Comparison of ENCODE assay signal across 8 mouse cellular contexts in the genomic region with DNA sequence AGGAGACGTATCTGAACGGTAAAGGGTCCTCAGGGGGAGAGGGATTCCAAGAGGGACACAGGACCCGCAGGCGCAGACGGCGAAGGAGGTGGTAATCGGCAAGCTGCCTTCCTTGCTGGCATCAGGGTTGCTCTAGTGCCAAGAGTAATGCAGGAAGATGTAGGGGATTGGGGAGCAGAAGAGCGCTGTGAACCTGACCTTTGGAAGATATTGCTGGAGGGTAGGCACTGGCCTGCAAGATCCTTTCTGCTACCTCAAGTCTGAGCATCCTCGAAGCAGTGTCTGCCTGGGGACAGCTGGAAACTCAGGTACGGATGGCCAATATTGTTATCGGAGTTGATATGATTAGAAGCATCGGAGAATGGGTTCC. TPM values are rescaled to one million over a fixed set of nuclear protein-coding genes. Genes with fewer than 3 reads are reported as not detected.
DNase-seq lines count a peak whose midpoint lies in the region; ATAC-seq lines count a peak whose summit lies in the region.

No protein-coding gene starts in this region.

- intact Hi-C loops in left cerebral cortex, postnatal 4 days (cut with DNase I), result no loop called here

- H3K9ac ChIP-seq in lung, embryonic 15.5 days, result peak overlapping the region; percentile 93
- H3K9ac ChIP-seq in hindbrain, embryonic 15.5 days, result peak overlapping the region; percentile 93
- H3K9ac ChIP-seq in midbrain, embryonic 16.5 days (ENCODE audit: low read depth, low read length), result peak overlapping the region; percentile 90

- H3K27me3 ChIP-seq in lung, embryonic 15.5 days, result no peaks in the 10 kb centered on the region
- H3K27me3 ChIP-seq in hindbrain, embryonic 15.5 days, result no peaks in the 10 kb centered on the region
- H3K27me3 ChIP-seq in midbrain, embryonic 16.5 days (ENCODE audit: control insufficient read depth, insufficient read depth, low read depth, low read length), result no peaks in the 10 kb centered on the region

- no peak for ATAC-seq in lung, embryonic 15.5 days (ENCODE audit: borderline replicate concordance, extremely low read depth, low FRiP score, low TSS enrichment)
- peak; percentile 1; the same call in 1 of the 2 replicates for ATAC-seq in hindbrain, embryonic 15.5 days (ENCODE audit: low FRiP score, low read depth)
- ATAC-seq in midbrain, embryonic 16.5 days, result peak; percentile 16; the same call in 1 of the 2 replicates
- no peak for ATAC-seq in granulocyte monocyte progenitor cell, adult 5-6 weeks (replicated peaks; ENCODE audit: poor library complexity, severe bottlenecking)

- WGBS in lung, embryonic 15.5 days, result 9% methylated on average over 12 of the region's 12 CpGs
- 15% methylated on average over 12 of the region's 12 CpGs for WGBS in hindbrain, embryonic 15.5 days
- WGBS in midbrain, embryonic 16.5 days, result 14% methylated on average over 12 of the region's 12 CpGs

- H3K4me3 ChIP-seq in lung, embryonic 15.5 days, result peak overlapping the region; percentile 89
- H3K4me3 ChIP-seq in hindbrain, embryonic 15.5 days, result peak overlapping the region; percentile 92
- H3K4me3 ChIP-seq in midbrain, embryonic 16.5 days (ENCODE audit: low read depth, low read length), result peak overlapping the region; percentile 95

- no peaks in the 10 kb centered on the region for H3K36me3 ChIP-seq in lung, embryonic 15.5 days
- H3K36me3 ChIP-seq in hindbrain, embryonic 15.5 days, result no peaks in the 10 kb centered on the region
- H3K36me3 ChIP-seq in midbrain, embryonic 16.5 days (ENCODE audit: control insufficient read depth, insufficient read depth, low read length), result no peaks in the 10 kb centered on the region

- peaks cover 41% of the 10 kb centered on the region for H3K4me1 ChIP-seq in lung, embryonic 15.5 days
- peaks cover 32% of the 10 kb centered on the region for H3K4me1 ChIP-seq in hindbrain, embryonic 15.5 days (replicated peaks)
- H3K4me1 ChIP-seq in midbrain, embryonic 16.5 days (ENCODE audit: control insufficient read depth, insufficient read depth, low read length), result peaks cover 18% of the 10 kb centered on the region

- peak overlapping the region; percentile 83; the same call in 1 of the 2 replicates for H3K27ac ChIP-seq in lung, embryonic 15.5 days
- peak overlapping the region; percentile 90 for H3K27ac ChIP-seq in hindbrain, embryonic 15.5 days (replicated peaks)
- peak overlapping the region; percentile 85 for H3K27ac ChIP-seq in midbrain, embryonic 16.5 days (ENCODE audit: low read length)

- no peaks in the 10 kb centered on the region for H3K9me3 ChIP-seq in lung, embryonic 15.5 days
- no peaks in the 10 kb centered on the region for H3K9me3 ChIP-seq in hindbrain, embryonic 15.5 days
- H3K9me3 ChIP-seq in midbrain, embryonic 16.5 days (replicated peaks; ENCODE audit: control insufficient read depth, low read length, poor library complexity, severe bottlenecking), result no peaks in the 10 kb centered on the region

- DNase-seq in lung, postnatal 10 days, result no peak
- peak; percentile 48 to 51 for DNase-seq in cerebellum, postnatal 25 days
- no peak for DNase-seq in left cerebral cortex, adult 8-10 months (ENCODE audit: low spot score in 2 of 2)
- DNase-seq in left cerebral cortex, postnatal 4 days, result no peak

- peak overlapping the region; percentile 96 for H3K4me2 ChIP-seq in lung, embryonic 15.5 days
- peak overlapping the region; percentile 92 for H3K4me2 ChIP-seq in hindbrain, embryonic 15.5 days
- H3K4me2 ChIP-seq in midbrain, embryonic 16.5 days (ENCODE audit: low read length), result peak overlapping the region; percentile 57

RNA-seq across cellular contexts. Expression of a gene that starts 1.1 kb away (rescaled TPM):
- 17.2 and 17.6 TPM in 2 replicates for polyA plus RNA-seq in lung, embryonic 15.5 days (2015; fragmentation: Nextera tagmentation; extraction: Ambion mirVana)
- 19.3 and 25.9 TPM in 2 replicates for polyA plus RNA-seq in hindbrain, embryonic 15.5 days (2015; fragmentation: Nextera tagmentation; extraction: Ambion mirVana)
- polyA plus RNA-seq in midbrain, embryonic 16.5 days (2015; fragmentation: Nextera tagmentation; extraction: Ambion mirVana), result 19.0 and 21.6 TPM in 2 replicates
- total RNA-seq in granulocyte monocyte progenitor cell, adult 5-6 weeks (2014; fragmentation: Nextera tagmentation), result 11.0 and 12.9 TPM in 2 replicates
- total RNA-seq in granulocyte monocyte progenitor cell, adult 5-6 weeks (2017), result 8.8 and 14.8 TPM in 2 replicates
- 100 to 1,000 TPM; 243 to 266 (median 252) TPM for total RNA-seq in left cerebral cortex, adult 8-10 months (2022)
- 10 to 100 TPM; 84.7 to 99.6 TPM for total RNA-seq in left cerebral cortex, postnatal 4 days (2021)

RNA-seq across cellular contexts. Expression of a gene that starts 36.1 kb away (rescaled TPM):
- 50.5 and 53.8 TPM in 2 replicates for polyA plus RNA-seq in lung, embryonic 15.5 days (2015; fragmentation: Nextera tagmentation; extraction: Ambion mirVana)
- polyA plus RNA-seq in hindbrain, embryonic 15.5 days (2015; fragmentation: Nextera tagmentation; extraction: Ambion mirVana), result 29.9 and 33.5 TPM in 2 replicates
- polyA plus RNA-seq in midbrain, embryonic 16.5 days (2015; fragmentation: Nextera tagmentation; extraction: Ambion mirVana), result 33.3 and 40.5 TPM in 2 replicates
- total RNA-seq in granulocyte monocyte progenitor cell, adult 5-6 weeks (2014; fragmentation: Nextera tagmentation), result 65.6 and 67.9 TPM in 2 replicates
- 105 and 142 TPM in 2 replicates for total RNA-seq in granulocyte monocyte progenitor cell, adult 5-6 weeks (2017)
- total RNA-seq in left cerebral cortex, adult 8-10 months (2022), result 10 to 100 TPM; 70.9 to 85.1 (median 81.6) TPM
- total RNA-seq in left cerebral cortex, postnatal 4 days (2021), result 10 to 100 TPM; 77.2 to 90.3 TPM

Comparison
In these comparisons a context has a peak if more than half of its experiments do, and no peak if none do; other contexts are left out.
1. ATAC-seq: peak in hindbrain, embryonic 15.5 days (single experiment) and midbrain, embryonic 16.5 days (single experiment); none in lung, embryonic 15.5 days (single experiment) and granulocyte monocyte progenitor cell, adult 5-6 weeks (single experiment).
2. DNase-seq: peak in cerebellum, postnatal 25 days (2 of 2); none in lung, postnatal 10 days (single experiment), left cerebral cortex, adult 8-10 months (0 of 2) and left cerebral cortex, postnatal 4 days (single experiment).
3. RNA of a gene that starts 1.1 kb away (total RNA-seq): 243 to 266 TPM in left cerebral cortex, adult 8-10 months and 84.7 to 99.6 TPM in left cerebral cortex, postnatal 4 days; 8.8 to 14.8 TPM in granulocyte monocyte progenitor cell, adult 5-6 weeks; every median in the first group is over 4 times any median in the second.
4. Peak in every context shown above with its lines, with median percentiles within 50 percentile points of each other: H3K27ac ChIP-seq, H3K4me2 ChIP-seq, H3K4me3 ChIP-seq and H3K9ac ChIP-seq.